Mouse (Mus musculus): ENCODE results near the gene Zfhx2. TPM values are rescaled to one million over a fixed set of nuclear protein-coding genes. Genes with fewer than 3 reads are reported as not detected.

Gene Zfhx2
- 0.66 and 2.0 TPM in 2 replicates for polyA plus RNA-seq (2012; rRNA removed)

DNA sequence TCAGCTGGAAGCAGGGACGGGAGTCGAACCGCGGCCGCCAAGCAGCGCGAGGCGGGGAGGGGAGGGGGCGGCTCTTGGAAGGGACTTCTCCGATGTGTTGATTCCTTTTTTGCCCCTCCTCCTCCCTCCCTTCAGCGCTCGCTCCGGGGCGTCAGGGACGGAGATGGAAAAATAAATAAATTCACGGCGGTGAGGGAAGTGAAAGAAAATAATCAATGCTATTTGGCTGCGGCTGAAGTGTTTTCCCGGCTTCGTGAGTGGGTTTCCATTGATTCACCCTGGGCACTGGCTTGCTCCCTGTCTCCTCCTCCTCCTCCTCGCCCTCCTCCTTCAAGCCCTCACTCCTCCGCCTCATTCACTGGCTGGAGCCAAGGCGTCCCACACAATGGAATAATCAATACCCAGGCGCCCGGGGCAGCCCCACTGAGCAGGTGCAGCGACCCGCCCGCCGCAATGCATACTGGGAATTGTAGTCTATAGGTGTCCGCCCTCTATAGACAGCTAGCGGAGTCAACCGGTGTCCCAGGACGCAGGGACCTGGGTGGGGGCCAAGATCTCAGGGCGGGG lies at the start of gene Zfhx2:
Gene Zfhx2 (minus strand): TSS at position 314 of the 567 bp plus-strand sequence.
- peak; percentile 73 for DNase-seq (ENCODE audit: low spot score)

DNA sequence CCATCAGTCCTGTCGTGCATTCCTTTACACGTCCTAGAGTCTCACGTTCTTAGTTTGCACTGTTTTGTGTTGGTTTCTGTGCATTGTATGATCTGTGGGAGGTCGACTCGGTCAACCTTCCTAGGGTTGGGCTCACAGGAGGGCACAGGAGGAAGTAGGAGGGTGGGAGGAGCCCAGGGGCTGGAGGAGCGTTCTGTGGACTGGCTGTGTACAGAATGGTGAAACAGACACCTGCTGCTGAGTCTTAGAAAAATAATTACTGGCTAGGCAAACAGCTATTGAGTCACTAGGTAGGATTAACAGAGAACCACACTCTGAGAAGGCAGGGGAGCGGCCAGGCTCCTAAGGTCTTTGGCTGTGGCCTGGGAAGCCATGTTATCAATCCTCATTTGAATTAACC lies 47.2 kb upstream of the Zfhx2 start:
- no peak for DNase-seq (ENCODE audit: low spot score)

DNA sequence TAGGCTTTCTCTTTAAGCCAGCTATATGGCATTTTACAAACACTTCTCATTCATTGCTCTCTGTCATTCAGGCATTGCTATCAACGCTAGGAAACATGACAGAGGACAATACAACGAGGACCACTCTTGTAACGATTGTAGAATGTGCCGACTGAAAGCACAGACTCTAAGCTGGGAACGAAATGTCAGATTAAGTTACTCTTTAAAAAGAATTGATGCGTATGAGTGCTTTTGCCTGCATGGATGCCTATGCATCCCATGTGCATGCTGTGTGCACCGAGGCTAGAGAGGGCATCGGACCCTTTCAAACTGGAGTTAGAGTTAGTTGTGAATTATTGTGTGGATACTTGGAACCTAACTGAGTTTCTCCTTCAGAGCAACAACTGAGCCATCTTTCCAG lies 43.6 kb upstream of the Zfhx2 start:
- no peak for DNase-seq (ENCODE audit: low spot score)

DNA sequence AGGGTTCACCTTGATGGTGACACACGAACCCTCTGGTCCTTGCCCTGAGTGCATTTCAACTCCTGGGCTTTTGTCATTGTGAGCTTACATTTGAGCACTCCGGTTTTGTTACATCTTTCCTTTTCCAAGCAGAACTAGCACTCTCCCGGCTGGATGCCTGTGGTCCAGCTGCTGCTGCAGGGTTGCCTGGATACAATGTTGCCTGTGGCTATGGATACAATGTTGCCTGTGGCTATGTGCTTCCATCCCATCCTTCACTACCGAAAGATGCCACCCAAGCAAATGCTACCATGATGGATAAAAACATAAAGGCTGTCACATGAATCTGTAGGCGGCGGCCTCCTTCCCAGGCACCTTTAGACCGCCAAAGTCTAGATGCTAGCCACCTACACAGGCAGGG lies 34.4 kb upstream of the Zfhx2 start:
- DNase-seq (ENCODE audit: low spot score): no peak

DNA sequence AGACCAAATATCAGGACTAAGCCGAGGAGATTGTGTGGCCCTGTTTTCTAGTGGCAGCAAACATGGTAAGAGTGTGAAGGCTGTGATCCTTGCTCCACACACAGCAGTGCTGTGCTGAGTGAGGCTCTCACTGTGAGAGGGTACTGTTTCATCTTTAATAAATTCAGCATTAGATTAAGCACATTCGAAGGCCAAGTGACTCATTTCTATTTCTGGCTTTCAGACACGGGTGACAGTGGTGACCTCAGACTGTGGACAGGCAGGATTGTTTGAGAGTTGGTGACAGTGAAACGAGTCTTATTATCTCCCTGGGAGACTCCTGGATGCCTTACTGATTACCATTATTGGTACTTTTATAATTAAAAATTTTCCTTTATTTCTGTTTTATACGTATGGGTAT lies 33.6 kb upstream of the Zfhx2 start:
- no peak for DNase-seq (ENCODE audit: low spot score)

DNA sequence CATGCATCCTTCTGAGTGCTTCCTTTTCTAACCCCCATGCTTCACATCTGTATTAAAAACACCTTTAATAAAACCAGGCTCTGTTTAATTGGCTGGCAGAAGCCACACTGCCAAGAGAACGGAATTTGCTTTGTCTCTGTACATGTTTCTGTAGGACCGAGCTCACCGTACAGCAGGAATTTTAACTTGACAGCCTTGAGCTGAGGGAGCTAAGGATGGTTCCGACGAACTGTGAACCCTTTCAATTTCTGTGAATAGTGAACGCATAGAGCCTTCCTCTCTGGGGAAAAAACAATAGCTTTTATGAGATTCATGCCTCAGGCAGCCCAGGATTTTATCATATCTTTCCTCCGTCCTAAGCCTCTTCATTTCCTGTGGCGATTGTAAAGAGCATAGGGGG lies 30.2 kb upstream of the Zfhx2 start:
- DNase-seq (ENCODE audit: low spot score): no peak

DNA sequence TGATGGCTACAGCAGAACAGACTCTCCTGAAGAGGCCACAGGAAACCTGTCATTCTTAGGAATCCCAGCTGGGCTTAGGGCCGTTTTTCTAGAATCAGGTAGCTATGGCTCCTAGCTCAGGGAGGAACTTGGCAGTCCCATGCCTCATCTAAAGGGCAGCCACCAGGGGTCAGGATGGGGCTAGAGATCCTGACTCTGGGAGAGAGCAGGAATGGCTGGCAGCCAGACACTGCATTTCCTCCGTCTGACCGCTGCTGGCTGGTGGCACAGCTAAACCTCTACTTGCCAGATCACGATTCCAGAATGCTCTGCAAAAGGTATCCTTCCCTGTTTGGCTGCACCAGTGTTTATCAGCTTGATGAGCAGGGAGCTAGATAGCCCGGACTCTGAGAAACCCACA lies 29.8 kb upstream of the Zfhx2 start:
- DNase-seq (ENCODE audit: low spot score): no peak

DNA sequence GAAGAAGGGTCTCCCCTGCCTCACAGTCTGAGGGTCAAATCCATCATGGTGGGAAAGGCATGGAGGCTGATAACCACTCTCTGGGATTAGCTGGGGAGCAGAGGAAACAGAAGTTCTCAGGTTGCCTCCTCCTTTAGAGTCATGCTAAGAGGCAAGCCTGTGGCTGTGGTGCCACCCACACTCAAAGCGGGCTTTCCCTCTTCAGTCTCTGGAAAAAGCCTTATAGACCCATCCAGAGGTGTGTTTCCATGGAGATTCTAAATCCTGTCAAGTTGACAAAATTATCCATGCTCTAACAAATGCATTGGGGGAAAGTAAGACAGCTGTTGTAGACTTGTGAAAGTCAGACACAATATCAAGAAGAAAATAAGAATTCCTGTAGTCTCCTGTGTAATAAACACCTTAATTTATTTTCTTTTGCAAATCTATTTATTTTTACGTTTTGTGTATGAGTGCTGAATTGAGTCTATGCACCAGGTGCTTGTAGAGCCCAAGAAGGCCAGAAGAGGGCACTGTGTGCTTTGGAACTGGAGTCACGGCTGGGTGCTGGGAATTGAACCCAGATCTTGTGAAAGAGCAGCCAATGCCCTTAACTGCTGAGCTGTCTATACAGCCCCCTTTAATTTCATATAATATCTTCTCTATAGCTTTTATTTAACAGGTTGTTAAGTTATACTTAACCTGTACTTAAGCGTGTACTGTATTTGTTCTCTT lies 27.5 kb upstream of the Zfhx2 start:
- DNase-seq (ENCODE audit: low spot score): no peak

DNA sequence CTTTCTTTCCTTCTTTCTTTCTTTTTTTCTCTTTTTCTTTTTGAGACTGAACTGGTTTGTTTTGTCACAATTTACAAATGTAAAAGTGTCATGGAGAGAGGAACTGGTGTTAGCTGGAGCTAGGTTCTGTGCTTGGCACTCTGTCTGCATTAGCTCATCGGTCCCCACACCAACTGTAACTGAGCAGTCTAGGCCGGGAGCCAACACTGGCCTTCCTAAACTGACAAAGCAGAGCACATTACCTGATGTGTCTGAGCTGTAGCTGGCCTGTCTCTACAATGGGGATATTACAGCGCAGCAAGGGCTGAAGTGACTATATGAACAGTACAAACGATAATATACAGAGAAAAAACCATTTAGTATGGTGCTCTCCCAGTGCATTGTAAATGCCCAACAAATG lies 26.7 kb upstream of the Zfhx2 start:
- no peak for DNase-seq (ENCODE audit: low spot score)

DNA sequence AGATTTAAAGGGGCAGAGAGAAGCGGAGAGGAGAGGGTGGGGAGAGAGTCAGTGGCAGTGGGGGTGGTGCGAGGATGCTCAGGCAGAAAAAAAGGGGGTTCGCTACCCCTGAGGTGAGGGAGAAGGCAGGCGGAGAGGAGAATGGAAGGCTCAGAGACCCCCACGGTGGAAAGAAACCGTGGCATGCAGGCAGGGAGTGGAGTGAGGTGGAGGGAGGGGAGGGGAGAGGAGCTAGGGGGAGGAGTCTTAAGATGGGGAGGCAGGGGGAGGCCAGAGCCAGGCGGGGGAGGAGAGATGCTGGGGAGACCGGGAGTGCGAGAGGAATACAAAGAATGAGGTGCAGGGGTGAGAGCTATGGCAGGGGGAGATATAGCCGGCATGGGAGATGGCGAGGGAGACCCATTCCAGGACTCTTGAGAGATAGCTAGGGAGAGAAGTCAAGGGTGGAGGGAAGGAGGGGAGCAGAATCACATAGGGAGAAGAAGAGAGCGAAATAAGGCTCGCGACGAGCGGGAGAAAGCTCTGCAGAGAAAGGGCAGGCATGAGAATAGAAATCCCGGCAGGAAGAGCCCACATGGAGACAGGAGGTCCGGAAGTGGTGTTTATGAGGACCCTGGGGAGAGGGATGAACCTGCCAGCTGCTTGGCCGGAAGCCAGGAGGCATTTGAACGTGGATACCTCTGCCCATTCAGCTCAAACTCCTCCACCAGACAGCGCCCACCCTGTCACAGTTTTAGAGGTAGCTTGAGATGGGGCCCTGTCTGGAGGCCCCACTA lies 24.5 kb upstream of the Zfhx2 start, which contains the start of gene Jph4:
Gene Jph4 (minus strand): TSS at position 511 of the 776 bp plus-strand sequence.
- no peak for DNase-seq (ENCODE audit: low spot score)

DNA sequence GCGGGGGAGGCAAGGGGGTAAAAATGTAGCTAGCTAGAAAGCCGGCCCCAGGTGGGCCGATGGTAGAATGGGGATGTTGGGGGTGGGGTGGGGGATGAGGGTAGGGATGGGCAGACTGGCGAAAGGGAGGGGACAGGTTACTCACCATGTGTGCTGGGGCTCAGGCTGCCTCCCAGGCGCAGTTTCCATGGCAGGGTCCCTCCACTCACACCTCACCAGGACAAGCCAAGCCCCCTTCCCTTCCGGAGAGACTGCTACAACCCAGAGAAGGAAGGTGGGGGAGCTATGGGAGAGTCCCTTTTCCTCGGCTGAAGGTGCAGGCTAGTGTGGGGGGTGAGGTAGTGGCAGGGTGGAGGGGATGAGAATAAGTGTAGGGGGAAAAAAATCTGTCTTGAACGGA lies 23.7 kb upstream of the Zfhx2 start:
- no peak for DNase-seq (ENCODE audit: low spot score)

DNA sequence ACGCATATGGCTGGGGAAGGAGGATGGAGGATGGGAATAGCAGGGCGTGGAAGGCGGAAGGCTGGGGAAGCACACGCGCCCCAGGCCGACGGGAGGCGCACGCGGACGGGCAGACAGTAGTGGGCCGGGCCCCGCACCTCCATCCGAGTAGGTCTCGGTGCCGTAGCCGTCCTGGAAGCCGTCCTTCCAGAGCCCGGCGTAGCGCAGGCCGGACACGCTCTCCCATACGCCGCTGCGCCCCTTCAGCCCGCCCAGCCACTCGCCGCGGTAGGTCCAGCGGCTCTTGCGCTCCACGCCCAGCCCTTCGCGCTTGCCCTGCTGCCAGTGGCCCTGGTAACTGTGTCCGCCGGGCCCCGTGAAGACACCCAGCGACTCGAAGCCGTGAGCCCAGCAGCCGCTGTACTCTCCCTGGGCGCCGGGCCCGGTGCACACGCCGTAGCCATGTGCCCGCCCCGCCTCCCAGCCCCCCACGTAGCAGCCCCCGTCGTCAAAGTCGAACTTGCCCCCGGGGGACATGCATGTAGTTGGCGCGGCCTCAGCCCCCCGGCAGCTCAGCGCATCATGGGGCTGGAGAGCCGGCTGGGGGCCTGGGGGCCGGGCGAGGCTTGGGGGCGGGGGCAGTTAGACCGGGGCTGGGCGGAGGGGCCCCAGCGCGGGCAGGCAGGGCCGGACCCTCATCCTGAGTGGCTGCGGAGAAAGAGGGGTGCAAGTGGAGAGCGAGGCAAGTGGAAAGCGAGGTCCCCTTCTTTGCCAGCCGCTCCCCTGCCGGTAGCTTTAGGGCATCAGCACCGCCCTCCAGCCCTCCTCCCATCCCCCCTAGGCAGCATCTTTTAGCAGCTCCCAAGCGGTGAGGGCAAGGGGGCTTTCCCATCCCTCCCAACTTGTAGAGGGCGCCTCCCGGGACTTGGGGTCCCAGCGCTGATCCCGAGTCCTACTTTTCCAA lies 22.9 kb upstream of the Zfhx2 start:
- DNase-seq (ENCODE audit: low spot score): no peak

DNA sequence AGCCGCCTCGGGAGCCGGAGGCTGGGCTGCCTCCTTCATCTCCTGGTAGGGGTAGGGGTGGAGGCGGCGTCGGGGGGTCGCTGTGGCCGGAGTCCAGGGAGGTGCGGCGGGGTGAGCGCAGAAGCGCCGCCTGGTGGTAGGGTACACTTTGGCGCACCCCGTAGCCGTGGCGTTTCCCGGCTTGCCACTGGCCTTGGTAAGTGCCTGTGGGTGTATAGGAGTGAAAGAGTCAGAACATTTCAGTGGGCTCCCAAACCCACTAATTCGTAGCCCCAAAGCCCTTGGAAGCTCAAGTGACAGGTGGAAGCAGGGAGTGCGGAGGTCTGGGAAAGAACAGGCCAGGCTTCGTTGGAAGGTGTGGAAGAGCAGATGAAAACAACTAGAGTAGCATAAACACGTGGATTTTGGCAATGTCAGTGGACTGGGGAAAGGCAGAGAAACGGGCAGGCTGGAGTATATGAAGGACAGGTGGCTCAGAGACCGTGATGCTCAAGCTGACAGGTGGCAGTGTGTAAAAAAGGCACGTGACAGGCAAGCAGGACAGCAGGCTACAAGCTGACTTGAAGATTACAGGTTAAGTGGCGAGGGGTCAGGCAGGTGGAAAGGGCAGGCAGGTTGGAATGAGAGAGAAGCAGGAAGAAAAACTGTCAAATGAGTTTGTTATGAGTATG lies 22.0 kb upstream of the Zfhx2 start:
- no peak for DNase-seq (ENCODE audit: low spot score)

DNA sequence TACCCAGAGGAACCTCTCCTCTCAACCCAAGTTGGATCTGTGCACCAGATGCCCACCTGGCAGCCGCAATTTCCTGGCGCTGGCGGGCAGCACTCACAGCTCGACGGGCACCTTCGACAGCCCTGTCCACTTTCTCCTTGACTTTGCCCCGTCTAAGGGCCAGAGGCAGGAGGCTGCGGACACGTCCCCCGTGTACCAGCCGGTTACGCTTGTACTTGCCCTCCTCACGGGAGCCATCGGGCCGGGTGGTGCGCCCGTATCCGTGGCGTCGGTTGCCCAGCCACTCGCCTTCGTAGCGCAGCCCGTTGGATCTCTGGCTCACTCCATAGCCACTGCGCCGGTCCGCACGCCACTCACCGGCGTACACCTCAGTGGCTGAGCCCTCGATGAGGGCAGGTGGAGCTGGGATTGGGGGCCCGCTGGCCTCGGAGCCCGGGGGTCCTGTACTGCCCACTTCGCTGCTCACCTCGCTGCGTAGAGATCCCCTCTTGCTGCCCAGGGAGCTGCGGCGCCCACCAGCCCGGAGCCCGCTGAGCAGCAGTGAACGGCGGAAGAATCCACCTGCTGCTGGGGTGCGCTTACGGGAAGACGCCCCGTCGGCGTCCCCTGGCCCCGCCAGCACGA lies 21.3 kb upstream of the Zfhx2 start:
- no peak for DNase-seq (ENCODE audit: low spot score)

DNA sequence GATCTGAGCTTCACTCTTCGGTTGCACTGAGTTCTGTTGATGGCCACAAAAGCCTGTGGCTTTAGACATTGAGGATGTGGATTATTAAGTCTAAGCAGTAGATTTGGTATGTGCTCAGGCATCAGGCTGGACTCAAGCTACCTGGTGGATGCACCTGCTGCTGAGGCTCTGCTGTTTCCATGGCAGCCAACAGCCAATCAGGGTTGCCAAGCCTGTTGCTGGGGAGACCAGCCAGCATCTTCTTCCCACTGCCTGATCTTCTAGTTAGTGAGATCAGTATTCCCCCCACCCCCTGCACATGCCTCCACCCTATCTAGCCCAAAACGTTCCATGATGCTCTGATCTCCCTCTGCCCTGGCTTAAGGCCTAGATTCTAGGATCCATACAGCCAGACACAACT lies 19.6 kb upstream of the Zfhx2 start:
- no peak for DNase-seq (ENCODE audit: low spot score)

DNA sequence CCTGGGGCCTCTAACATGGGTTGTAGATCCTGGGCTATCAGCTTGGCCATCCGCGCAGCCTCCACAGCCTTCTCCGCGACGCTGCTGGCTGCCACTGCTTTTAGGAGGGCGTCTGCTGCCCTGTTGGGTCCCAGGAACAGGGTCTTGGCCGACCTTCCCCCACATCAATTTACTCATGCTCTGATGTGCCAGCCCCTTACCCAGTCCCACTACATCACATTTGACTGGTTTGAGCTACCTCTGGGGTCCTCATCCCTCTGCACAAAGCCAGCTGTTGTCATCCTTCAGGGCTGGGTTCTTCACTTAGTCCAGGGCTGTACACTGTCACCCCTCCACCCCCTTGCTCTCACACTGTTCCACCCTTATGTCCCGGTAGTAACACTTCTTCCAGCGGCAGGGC lies 18.0 kb upstream of the Zfhx2 start:
- DNase-seq (ENCODE audit: low spot score): no peak

DNA sequence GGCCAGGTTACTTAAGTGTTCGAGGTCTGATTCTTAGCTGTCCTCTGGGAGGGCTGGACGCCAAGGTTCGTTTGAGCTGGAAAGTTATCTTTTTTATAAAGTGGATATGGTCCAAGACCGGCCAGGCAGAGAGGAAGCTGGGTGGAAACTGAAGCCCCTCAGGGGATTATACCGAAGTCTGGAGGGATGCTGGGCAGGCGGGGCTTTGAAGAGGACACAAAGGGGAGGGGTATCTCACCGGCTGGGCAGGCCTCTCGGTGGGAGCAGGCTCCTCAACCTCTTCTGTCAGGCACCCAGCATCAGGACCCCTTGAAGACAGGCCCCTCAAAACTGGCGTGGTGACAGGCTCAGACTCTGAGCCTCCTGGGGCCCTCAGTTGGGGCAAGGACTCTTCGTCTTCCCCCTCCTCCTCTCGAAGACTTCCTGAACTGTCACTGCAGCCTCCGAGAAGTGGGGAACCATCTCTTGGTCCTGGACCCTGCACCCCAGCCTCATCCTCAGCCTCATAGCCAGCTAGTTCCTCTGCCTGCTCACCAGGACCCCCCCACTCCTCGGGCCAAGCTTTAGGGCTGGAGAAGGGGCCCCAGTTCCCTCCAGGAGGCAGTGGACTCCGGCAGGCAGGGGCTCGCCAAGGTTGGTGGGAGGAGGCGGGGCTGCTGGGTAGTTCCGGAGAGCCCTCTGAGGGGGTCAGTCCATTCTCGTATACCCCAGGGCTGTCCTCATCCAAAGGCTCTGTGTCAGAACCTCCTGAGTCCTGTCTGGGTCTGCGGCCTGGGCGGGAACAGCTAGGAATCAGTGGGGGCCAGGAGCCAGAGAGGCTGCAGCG lies 17.1 kb upstream of the Zfhx2 start:
- DNase-seq (ENCODE audit: low spot score): no peak

DNA sequence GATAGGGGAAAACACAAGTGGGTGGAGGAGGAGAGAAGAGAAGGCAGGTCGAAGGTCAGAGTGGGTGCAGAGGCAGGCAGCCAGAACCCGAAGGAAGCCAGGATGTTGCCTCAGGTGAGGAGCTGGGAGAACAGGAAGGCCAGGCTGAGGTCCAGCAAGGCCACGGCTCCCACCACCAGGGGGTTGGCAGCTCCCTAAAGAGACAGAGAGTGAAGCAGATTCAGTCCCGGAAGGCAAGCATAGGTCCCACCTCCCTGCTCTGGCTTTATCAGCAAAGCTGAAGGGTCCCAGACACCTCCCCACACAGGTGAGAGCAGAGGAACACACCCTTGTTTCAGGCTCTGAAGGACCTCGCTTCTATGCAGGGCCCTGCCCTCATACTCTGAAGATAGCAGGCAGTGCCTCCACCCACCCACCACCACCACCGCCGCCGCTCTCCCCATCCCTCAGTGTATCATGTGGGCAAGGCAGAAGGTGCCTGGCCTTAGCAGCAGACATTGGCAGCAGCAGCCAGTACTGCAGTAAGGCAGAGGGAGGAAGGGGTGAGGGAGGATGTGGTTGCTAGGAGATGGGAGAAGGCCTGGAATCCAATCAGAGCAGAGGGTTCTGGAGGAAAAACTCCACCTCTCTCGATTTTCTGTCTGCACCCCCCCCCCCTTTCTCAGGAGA lies 16.2 kb upstream of the Zfhx2 start:
- no peak for DNase-seq (ENCODE audit: low spot score)

DNA sequence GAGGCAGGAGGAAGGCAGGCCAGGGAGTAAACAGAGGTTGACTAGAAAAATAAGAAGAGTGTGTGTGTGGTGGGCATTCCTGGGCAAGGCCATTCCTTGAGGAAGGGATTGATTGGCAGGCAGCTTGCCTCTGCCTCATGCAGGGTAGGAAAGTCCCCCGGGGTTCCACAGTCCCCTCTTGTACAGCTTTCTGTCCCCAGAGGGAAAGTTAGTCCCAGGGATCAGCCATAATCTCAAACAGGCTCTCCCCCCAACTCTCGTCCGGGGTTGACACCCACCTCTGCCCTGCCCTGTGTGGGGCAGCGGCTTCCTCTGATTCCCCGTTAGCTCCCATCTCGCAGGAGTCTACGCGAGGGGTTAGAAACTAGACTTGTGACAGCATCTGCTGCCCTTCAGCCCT lies 14.9 kb upstream of the Zfhx2 start:
- no peak for DNase-seq (ENCODE audit: low spot score)
